Mouse (Mus musculus) gastrocnemius, postnatal 25 days (tissue): ENCODE results near the gene A730061H03Rik. TPM values are rescaled to one million over a fixed set of nuclear protein-coding genes. Genes with fewer than 3 reads are reported as not detected.

Source experiments
- DNase-seq: peaks from one replicate; pipeline ENCODE4 v3.0.0; 2022
- total RNA-seq, 2 experiments: library from RNA; stranded (reverse); gene quantifications; 1 replicate in 1 of 2; 2 replicates in 1 of 2; pipeline ENCODE4 v1.2.3; 2021

Gene A730061H03Rik
- total RNA-seq, 2 experiments from 2014 or later, result not detected

DNA sequence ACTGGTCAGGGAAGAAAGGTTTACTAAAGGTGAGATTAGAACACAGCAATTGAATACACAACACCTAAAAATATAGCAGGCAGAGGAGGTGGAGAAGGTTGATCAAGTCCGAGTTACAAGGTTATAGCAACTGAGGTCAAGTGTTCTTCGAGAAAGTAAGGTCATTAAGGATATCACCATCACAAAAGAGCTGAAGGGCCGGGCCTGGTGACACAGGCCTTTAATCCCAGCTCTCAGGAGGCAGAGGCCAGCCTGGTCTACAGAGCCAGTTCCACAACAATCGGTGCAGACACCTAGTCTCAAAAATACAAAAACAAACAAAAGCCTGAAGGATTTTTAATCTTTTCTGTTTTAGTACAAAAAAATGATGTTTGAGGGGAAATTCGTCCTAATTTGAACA is 8.9 kb downstream of the A730061H03Rik start:
- DNase-seq, result no peak

DNA sequence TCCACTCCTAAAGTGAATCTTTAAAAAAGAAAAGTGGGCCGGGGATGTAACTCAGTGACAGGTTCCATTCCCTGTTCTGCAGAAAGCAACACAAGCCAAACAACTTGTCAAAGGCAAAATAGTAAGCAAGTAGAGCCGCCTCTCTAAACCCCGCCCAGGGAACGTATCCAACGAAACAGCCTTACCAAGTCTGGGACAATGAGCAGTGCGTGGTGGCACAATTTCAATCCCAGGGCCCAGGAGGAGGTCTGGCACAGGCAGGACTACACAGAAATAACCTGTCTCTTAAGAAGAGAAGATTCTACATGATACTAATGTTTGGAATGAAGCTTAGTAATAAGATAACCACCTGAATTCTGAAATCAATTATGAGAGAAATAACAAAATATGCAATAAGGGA is 10.0 kb downstream of the A730061H03Rik start:
- no peak for DNase-seq

DNA sequence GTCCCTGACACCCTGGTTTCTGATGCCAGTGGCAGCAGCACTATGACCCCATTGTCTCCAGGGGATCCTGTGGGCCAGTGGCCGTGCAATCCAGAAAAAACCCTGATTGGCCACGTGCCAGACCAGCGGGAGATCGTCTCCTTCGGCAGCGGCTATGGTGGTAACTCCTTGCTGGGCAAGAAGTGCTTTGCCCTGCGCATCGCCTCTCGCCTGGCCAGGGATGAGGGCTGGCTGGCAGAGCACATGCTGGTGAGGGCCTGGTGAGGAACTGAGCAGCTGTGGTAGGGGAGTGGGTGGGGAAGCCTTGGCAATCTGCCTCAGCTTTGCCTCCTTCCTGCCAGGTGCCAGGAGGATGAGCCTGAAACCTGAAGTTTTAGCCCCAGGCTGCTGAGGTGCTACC is 15.9 kb downstream of the A730061H03Rik start:
- no peak for DNase-seq

DNA sequence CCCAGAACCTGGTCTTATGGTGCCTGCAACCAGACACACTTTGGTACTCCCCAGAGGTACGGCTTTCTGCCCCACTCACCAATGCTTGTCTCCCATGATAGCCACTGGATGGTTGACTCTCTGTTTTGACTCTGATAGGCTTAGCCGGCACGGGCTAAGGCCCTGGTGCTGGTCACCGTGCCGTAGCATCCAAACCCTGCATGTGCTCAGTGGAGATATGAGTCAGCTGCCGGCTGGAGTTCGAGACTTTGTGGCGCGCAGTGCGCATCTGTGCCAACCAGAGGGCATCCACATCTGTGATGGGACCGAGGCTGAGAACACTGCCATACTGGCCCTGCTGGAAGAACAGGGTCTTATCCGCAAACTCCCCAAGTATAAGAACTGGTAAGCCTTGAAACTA is 17.9 kb downstream of the A730061H03Rik start:
- DNase-seq, result no peak

DNA sequence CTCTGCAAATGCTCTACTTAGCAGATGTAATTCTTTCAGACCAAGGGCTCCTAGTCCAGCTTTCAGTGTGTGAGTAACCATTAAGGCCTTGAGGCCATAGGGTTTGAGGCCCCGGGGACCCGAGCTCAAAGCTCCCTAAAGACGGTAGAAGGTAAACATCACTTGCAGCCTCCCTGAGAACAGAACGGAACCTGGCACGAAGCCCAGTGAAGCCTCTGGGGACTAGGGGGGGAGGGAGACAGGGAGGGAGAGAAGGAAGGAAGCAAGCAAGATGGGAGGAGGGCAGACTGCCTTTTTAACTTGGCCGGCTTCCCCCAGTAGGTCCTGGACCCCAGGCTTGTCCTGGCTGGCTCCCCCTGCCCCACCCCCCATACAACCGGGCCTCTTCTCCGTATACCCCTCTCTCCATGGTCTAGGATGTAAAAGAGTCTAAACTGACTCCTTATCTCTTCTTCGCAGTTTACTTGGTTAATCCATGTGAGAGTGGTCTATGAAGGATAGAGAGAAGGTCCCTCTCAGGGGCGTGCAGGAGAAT is 19.4 kb downstream of the A730061H03Rik start:
- peak; percentile 76 for DNase-seq

DNA sequence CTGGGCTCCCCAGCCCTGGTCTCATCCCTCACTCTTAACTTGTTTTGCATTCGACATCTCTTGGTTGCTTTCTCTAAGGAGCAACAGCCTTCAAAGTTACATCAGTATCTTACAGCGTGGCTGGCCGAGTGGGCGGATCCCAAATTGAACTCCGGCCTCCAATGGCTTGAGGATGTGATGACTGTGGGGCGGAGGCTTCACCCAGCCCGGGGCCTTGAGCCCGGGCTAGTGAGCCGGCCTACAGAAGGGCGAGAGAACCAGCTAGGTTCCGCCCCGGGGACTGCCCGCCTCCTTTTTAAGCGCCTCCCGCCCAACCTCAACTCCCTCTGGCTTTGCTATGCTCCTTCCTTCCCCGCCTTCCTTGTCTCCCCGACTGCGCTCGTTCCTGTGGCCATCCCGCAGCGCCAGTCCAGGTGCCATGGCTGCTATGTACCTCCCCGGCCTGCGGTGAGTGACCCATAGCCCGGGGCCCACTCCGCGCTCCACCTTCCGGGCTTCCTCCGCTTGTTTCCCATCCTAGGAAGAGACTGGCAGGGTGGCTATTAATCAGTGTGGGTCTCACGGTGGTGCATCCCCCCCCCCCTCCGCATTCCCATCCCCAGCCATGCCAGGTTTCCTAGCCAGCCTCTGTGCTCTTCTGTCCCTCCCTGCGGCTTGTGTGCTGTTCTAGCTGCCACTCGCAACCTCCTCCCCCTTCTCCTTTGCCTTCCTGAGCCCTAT is 20.0 kb downstream of the A730061H03Rik start, which contains the start of gene Pck2:
Pck2 (plus strand) TSS at position 200 of the 720 bp plus-strand sequence.
- DNase-seq, result peak; percentile 91

DNA sequence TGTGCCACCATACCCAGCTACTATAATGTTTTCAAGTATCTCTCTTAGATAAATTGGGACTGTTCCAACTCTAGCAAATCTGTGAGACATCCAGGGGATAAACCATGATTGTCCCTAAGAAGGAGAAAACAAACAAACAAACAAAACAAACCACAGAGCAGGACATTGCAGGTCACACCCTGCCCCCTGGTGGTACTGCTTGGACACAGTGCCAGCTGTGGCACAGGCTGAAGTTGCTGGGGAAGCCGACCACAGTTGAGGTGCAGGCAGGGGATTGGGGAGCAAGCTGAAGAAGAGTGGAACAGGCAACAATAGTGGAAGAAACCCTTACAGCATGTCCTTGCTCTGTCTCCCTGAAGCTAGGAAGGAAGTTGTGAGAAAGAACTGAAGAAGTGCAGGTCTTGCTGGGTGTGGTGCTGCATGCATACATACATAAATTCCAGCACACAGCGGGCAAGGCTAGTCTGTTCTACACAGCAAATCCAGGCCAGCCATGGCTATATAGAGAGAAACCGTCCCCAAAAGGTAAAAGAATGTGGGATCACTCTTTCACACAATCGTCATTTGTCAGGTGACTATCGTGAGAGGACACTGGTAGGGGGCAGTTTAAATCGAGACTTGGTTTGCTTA is 24.0 kb downstream of the A730061H03Rik start:
- DNase-seq, result no peak

DNA sequence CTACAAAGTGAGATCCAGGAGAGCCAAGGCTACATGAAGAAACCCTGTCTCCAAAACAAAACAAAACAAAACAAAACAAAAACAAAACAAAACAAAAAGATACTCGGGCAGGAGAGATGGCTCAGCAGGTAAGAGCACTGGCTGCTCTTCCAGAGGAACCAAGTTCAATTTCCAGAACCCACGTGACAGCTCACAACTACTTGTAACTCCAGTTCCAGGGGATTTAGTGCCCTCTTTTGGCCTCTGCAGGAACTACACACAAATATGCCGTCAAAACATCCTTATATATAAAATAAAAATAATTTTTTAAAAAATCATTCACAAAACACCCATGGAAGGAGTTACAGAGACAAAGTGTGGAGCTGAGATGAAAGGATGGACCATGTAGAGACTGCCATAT is 32.3 kb downstream of the A730061H03Rik start:
- DNase-seq, result no peak

DNA sequence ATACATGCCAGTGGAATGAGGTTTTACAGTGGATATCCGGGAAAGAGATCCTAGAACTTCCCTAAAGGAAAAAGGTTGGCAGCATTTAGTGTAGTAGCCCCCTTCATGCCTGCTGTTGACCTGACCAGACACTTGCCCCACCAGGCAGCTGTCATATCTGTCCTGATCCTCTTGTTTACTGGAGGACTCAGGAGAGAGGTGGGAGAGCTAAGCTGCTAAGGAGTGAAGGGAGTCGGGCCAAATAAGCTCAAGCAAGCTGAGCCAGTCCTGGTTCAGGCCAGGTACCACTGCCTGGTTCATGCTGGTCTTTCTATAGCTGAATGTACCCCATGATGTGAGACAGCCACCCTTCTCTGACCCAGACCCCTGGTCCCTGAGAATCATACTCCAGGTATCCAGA is 33.5 kb downstream of the A730061H03Rik start:
- DNase-seq, result no peak

DNA sequence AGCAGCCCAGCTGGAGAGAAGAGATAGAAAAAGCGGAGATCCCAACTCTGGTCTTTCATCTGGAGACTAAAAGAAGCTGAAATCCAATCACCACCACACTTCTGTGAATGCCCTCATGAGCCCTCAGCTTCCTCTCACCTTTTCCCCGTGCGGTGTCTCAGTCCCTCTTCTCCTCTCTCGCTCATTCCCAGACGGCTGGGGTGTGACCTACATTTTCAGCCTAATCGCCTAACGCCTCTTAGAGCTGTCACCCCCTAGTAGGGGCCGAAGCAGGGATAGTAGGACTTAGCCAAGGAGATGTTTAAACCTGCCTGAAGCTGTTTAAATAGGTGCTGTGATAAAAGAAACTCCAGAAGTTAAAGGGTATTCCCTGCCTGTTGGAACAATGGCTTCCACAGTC is 35.4 kb downstream of the A730061H03Rik start, which contains the start of gene Nrl:
Nrl (minus strand) TSS at position 197 of the 400 bp plus-strand sequence.
- no peak for DNase-seq

DNA sequence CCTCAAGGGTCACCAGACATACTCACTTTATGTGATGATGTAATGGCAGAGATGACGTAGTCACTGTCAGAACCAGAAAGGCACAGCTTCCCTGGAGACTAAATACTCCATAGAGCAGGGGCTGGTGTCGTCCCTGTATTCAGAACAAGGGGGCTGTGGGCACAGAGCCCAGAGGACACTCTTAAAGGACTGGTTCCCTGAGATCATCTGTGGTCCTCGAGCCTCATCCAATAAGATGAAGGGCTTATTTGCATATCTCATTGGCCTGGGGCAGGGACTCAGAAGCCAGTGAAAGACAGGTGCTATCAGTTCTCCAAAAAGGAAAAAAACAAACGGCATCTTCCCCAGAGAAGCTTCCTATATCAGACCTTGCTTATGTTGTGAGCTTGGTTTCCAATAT is 36.1 kb downstream of the A730061H03Rik start:
- no peak for DNase-seq

DNA sequence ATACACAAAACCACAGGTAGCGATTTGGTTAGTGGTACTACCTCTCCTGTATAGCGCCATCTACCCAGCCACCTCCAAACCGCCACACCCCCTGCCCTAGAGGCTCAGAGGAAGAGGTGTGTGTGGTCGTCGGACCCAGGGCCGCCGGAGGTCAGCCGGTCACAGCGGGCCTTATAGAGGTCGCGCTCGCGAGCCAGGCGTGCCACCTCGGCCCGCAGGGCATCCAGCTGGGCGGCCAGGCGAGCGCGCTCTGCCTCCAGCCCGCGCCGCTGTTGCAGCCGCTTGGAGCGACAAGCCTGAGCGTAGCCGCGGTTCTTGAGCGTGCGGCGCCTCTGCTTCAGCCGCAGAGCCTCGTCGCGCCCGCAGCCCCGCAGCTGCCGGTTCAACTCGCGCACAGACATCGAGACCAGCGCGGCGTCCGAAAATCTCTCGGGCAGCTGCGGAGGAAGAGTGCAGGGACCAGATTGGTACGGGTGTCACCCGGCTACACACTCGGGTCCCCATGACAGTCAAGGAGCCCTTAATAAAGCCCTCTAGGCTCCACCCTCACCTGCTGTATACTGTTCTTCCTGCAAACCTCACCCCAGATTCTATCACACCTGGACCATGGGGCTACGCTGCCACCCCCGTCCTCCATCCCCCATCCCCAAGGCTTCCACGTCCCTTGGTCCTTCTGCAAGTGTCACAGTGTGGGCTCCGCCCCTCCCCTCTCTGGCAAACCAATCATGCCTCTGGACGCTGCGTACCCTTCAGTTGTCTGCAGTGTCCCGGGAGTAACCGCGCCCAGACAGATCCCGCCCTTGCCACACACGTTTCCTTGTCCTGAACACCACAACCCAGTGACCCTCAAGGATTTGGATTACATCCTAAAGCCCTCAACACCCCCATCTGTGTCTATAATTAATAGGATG is 39.5 kb downstream of the A730061H03Rik start:
- DNase-seq, result no peak

DNA sequence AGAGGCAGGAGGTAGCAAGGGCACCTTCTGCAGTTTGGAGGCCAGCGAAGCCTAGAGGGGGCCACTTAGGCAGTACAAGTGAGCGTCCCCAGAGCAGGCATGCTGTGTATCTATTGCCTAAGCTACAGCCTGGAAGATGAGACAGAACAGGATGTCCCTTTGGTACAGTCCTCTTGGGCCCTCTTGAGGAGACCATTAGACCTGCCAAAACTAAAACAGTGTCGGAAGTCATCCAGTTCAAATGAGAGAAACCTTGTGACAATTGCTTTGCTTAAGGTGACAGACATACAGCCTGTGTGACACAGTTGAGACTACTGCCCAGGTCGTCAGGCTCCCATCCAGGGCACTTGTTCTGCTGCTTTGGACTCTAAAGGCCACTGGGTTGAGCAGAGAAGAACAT is 40.6 kb downstream of the A730061H03Rik start:
- DNase-seq, result no peak

DNA sequence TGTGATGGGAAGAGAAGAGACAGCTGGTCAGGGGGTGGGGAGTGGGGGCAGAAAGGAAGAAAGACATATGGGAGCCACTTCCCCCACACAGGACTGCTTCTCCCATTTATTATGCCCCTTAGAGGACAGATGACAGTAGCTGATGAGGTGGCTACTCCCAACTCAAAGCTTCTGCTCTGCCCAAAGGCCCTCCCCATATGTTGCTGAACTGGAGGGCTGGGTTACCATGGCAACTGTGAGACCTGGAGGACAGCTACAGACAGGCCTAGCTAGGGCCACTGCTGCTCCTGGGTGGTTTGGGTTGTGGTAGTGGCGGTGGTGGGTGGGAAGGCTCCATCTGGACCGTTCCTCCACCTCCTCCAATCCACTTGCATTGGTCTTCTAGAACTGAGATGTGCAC is 41.3 kb downstream of the A730061H03Rik start:
- no peak for DNase-seq

DNA sequence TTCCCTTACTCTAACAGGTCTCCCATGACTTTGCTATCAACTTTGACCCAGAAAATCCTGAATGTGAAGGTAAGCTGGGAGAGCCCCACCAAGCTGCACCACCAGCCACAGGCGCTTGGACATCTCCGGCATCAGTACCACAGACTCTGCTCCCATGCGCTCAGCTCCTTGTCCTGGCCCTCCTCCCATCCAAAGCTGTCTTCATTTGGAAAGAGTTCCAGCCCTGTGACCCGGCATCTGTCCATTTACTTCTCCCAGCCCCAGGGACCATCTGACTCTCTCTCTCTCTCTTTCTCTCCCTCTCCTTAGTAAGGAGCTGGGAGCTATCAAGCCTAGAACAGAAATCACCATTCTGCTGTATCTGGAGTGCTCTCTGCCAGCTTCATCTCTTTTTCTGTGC is 44.4 kb downstream of the A730061H03Rik start:
- no peak for DNase-seq

DNA sequence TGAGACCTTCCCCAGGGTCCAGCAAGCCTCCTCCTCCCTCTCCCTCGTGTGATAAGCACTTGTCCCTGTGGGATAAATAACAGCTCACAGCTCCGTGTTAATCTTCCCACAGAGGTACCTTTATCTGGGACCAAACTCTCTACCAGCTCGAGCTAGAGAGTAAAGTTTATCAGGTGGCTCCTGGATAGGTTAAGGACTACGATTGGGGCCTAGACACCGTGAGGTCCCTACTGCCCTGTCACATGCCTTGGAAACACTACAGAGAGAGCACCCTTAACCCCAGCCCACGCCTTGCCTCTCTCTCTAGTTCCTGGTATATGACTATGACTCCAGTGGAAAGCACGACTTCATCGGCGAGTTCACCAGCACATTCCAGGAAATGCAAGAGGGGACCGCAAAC is 46.3 kb downstream of the A730061H03Rik start:
- no peak for DNase-seq

DNA sequence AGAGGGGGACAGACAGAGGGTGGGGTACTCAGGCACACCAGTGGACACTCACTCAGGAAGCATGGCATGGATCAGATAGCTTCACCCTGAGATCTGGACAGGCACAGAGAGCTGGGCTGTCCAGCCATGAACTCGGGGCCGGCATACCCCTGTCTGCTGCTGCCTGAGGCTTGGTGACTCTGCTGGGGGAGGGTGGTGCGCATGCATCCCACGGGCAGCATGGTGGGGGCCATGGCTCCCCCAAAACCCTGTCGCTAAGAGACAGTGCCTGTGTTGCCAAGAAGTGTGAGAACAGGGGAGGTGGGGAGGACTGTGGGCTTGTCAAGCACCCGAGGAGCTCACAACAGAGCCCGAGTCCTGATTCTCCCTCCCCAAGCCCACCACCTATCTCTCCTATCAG is 49.2 kb downstream of the A730061H03Rik start:
- no peak for DNase-seq

DNA sequence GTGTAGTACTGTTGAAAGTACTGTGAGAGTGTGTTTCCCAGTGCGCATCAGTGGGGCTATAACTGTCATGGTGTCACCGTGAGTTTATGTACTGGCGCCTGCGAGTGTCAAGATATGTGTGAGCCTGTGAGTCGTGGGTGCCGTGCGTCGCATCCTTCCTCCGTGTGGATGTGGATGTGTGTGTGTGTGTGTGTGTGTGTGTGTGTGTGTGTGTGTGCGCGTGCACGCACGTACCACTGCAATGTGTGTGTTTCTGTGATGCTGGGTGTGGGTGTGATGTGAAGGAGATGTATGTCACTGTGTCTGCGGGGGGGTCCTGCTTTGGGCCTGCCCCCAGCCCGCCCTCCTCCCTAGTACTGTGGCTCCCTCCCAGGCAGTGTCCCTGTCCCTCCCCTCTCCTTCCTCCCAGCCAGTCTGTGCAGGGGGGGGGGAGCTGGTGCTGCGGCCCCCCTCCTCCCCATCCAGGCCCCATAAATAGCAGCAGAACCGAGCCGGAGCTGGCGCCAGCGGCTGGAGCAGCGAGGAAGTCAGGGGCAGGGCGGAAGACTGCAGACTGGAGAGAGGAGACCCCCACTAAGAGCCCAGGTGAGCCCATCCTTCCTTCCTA is 50.0 kb downstream of the A730061H03Rik start, which contains the start of gene Cpne6:
Cpne6 (plus strand) TSS at position 321 of the 607 bp plus-strand sequence.
- DNase-seq, result no peak
